Mouse (Mus musculus) lung, adult 2 months (tissue): Measurements from ENCODE around the gene Akr1b3.

Experiments
- CTCF ChIP-seq: fragments of 200-500 bp; IDR thresholded peaks from 2 replicates; pipeline ENCODE4 v1.5.1; 2011; ENCODE audit warnings: mild to moderate bottlenecking, low read length, control low read depth; ENCODE audit not compliant: insufficient read depth
- POLR2A ChIP-seq: fragments of 200-500 bp; IDR thresholded peaks from 2 replicates; pipeline ENCODE4 v1.6.1; 2011; ENCODE audit warnings: low read depth, mild to moderate bottlenecking, control low read depth, low read length, borderline replicate concordance; ENCODE audit errors: extremely low read depth

- TF ChIP-seq POLR2A: no peak
- TF ChIP-seq CTCF: no peak
These were observed 38.6 kb upstream of the Akr1b3 start for GRCm38 (mm10) chr6:34355841-34356240.
